Mouse (Mus musculus): Measurements from ENCODE around the gene Prf1. TPM values are rescaled to one million over a fixed set of nuclear protein-coding genes. Genes with fewer than 3 reads are reported as not detected.

Gene Prf1
- total RNA-seq, 2 experiments from 2014 or later, result 0.12 to 0.18 TPM

DNA sequence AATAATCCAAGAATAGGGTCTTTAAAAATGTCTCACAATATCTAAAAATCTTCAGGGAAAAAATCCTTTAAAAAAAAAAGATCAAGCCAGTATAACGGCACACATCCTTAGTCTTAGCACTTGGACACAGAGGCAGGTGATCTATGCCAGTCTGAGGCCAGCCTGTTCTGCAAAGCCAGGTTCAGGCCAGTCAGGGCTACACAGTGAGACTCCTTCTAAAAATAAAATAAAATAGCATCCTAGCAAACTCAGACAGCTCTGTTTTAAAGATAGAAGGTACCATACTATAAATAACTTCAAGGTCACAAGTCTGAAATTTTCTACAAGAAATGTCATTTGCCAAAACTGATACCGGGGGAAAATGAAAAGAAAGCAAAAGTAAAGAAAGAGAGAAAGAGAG lies 7.6 kb upstream of the Prf1 start:
- no peak for DNase-seq

DNA sequence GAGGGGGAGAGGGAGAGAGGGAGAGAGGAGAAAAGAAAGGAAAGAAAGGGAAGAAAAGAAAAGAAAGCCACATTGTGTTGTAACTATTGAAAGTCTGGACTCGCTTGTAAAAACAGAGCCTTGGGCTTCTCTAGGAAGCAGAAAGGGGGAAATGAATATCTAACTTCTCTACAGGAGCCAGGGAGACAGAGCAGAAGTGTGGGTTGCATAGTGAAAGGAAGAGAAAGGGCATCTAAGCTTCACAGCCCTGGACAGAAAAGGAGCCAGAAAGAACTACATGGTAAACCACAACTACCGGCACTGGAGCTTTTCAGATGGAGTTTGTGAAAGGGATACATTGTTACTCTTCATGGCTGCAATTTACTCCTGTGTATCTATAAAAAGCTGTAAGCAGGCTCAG lies 7.2 kb upstream of the Prf1 start:
- no peak for DNase-seq

DNA sequence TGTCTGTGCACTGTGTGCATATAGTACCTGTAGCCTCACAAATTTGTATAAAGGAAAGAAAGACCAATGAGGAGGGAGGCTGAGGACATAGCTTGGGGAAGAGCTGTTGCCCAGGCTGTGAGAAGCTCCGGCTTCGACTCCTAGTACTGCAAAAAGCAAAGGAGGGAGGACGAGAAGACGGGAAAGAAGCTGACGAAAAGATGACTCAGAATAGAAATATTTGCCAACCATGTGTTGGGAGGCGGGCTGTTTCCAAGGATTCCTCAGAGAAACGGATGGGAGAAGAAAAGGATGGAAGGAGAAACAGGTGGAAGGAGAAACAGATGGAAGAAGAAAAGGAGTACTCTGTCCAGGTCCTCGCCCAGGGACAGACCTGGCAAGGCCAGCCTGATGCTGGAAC lies 3.4 kb upstream of the Prf1 start:
- no peak for DNase-seq

DNA sequence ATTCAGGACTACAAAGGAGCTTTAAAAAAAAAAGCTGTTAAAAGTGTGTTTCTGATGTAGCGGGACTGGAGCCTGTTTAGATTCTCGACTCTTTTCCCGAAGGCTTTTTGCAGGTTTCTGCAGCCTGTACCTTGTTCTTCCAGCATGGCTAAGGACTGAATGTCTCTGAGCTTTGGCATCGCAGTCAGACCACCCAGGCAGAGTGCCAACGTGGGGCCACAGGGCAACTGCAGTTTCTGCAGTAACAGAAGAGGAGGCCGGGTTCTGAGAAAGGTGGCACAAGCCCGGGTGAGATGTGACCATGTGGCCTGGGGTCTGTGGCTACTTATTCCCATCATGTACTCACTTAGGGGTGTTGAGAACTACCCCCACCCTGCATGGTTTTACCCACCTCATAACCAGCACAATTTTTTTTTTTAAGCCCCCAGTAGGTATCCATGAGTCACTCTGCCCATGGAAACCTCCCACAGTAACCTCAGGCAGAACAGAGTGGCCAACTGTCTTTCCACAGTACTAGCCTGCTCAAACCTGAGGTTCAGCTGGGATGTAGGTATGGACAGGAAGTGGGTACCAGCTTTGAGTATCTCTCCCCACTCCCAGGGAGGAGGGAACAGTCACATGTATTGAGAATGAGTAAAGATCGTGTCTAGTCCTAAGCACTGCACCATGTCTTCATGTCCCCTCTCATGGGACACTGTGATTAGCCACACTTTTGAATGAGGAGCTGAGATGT lies 754 bp upstream of the Prf1 start:
- DNase-seq, result no peak

DNA sequence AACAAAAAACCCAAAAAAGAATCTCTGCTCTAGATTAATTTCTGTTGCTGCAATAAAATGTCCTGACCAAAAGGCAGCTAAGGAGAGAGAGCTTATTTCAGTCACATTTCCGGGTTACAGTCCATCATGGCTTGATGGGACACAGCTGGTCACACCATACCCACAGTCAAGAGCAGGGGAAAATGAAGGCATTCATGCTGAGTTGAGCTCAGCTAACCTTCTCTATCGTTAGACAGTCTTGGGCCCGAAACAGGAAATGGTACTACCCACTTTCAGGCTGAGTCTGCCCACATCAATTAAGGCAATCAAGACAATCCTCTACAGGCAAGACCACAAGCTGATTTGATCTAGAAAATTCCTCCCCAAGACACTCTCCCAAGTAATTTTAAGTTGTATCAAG lies 3.4 kb downstream of the Prf1 start:
- no peak for DNase-seq

DNA sequence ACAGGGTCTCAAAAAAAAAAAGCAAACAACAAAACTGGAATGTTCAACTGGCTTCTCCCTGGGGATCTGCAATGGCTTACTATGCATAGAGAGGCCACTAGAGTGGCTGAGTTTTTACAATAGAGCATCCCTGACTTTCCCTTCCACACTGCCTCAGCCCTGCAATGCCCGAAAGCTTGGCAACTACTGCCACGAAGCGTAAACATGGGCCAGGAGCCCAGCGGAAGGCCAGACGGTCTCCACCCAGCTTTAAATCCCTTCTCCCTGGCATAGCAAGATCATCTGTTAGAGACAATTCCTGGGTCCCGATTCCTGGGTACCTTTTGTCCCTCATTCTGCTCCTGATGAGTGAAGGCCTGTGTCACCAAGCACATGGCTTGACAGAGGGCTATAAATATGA lies 6.4 kb downstream of the Prf1 start:
- DNase-seq, result no peak

DNA sequence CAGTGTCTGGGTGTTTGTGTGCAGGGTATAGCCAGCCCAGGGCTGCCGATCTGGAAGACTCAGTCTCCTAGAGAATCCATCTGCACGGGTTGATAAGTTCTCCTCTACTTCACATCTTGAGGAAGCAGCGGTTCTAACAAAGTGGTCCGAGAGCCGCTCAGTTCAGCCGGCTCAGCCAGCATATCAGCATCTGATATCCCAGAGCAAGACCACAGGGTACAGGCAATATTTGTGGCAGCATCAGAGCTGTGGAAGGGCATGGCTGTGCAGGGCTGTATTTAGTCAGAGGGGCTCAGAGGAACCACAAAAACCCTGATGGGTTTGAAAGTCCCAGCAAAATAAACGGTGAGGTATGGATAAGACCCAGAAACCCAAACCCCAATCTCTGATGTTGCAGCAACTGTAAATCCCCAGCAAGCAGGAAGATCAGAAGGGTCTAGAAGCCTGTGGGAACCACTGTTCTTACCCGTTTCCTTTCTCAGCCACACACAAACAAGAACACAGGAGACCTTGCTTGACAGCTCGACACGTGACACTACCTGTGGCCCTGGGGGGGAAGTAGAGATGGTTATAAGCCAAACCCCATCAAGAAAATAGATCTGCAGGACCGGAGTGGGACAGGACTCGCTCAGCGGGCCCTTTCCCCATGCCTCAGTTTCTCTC lies 8.4 kb downstream of the Prf1 start:
- no peak for DNase-seq

DNA sequence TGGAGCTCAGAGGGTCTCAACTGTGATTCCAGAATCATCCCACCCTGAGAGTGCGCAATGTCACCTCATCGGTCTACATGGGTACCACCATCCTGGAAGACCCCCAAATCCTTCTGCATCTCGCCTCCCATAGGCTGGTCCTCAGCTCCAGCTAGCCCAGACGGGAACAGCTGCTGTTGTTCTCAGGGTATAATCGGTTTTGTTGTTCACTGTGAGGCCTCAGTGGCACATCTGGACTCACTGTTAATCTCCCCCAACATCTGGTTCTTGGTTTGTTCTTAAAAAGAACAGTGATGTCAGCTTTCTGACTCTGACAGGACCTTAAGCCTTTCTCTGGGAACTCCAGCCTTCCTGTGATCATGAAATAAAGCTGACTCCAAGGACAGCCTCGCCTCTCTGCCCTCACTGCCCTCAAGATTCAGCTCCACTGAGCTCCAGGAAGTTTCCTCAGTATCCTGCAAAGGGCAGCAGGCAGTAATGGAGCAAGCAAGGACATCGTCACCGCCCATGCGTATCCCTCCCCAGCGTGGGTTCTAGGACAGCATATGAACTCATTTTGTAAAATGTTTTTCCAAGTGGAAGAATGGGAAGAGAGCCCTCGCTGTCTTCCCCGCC lies 11.2 kb downstream of the Prf1 start:
- DNase-seq, result no peak

DNA sequence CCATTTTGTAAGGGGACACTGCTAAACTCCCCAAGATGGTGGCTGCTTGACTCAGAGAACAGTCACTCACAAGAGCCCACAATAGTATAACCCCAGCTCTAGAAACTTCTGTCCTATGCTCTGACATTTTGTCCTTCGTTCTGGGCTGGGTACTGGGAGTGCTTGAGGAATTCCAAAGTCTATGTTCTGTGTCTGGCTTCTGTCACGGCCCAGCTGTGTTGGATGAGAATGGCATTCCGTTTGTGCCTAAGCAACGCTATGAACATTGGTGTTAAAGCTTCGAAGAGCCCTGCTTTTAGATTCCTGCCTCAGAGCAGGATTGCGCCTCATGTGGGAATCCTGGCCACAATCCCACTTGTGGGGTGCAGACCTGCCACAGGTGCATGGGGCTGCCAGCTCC lies 14.5 kb downstream of the Prf1 start:
- DNase-seq, result no peak

DNA sequence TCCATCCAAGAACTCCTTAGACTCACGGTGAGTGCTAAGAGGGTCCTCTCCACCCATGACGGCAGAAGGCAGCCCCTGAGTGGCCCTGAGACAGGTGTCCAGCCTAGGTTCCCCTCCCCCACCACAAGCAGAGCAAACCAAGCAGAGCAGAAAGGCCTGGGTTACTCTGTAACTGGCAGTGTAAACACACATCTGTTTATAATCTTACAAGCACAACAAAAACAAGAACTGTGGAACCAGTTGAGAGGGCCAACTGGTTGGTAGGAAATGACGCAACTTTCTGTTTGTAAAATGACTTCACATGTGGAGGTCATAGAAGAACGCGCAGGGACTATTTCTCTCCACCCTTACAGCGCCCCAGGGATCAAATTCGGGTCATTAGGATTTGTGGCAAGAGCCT lies 15.1 kb downstream of the Prf1 start:
- no peak for DNase-seq

DNA sequence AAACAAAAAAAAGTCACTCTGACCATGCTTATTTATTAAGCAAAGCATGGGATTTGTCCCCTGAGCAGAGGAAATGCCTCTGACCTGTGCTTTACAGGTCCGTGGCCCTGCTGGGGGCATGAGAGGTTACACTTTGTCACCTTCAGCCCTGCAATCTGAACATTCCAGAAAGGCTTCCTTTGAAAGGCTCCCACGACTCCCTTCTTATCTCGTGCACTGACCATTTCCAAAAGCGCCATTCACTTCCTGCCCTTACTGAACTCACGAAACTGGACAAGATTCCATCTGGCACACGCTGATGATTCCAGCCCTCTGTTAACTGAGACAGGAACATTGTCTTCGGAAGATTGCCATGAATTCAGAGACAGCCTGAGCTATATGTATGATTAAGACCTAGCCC lies 16.1 kb downstream of the Prf1 start:
- DNase-seq, result no peak

DNA sequence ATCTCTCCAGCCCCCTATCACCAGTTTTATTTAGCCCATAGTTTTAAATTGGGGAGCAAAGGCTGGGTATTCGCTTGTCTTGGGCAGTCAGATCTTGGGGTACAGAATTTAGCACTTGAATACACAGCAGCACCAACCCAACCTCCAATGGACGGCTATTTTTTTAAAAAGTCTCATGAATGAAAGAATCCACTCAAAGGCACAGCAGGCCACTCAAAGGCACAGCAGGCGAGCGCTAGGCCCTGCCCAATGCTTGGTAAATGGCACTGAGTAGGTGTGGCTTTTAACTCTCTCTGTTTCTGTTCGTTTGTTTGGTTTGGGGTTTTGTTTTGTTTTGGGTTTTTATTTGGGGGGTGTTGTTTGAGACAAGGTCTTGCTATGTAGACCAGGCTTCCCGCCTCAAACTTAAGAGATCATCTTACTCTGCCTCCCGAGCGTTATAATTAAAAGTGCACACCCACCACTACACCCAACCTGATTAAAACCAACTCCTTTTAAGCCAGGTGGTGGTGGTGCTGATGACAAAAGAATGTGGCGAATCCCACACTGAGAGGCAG lies 17.8 kb downstream of the Prf1 start:
- no peak for DNase-seq

DNA sequence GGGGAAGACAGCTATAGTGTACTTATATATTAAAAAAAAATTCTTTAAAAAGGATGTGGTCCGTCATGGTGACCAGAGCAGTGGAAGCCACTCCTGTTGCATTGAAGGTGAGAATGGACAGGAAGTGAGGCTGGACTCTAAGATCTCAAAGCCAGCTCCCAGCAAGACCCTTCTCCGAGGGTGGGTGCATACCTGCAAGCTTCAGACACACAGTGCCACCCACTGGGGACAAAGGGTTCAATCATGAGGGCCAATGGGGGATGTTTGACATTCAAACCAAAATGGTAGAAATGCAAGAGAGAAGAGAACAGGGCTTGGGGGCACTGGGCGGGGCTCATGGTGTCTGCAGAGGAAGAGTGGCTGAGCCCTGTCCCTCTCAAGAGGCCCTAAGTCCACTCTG lies 20.9 kb downstream of the Prf1 start:
- DNase-seq, result no peak

DNA sequence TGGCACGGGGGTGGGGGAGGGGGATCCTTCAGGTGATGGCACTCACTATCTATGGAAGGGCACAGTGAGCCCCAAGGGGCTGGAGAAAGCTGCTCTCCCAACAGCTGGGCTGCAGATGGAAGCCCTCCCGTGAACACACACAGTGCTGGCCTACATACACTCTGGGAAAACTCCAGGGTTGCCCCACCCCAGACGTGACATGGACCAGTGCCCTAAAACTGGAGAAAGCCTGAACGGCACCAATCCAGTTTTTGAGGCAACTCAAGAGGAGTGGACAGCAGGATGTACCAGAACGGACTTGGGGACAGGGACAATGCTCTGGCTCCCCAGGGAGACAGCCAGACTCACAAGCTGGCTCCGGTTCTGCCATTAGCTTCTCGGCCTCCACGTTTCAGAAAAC lies 27.1 kb downstream of the Prf1 start:
- no peak for DNase-seq

DNA sequence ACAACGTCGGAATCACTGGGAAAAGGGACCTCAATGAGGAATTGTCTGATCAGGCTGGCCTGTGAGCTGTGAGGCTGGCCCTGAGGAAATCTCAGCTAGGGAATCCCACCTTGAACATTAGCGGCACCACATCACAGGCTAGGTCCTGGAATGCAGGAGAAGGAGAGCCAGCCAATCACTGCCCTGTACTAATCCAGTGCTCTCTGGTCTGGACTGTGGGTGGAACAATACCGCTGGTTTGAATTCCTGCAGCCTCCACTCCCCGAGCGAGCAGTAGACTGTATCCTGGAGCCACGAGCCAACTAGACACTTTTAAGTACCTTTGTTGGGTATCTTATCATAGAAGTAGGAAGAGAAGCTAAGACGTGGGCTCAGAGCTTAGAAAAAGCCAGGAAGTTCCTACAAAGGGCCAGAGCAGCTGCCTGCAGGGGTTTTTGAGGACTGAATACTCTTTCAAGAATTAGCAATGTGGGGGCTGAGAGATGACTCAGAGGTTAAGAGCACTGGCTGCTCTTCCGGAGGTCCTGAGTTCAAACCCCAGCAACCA lies 28.2 kb downstream of the Prf1 start:
- DNase-seq, result no peak

DNA sequence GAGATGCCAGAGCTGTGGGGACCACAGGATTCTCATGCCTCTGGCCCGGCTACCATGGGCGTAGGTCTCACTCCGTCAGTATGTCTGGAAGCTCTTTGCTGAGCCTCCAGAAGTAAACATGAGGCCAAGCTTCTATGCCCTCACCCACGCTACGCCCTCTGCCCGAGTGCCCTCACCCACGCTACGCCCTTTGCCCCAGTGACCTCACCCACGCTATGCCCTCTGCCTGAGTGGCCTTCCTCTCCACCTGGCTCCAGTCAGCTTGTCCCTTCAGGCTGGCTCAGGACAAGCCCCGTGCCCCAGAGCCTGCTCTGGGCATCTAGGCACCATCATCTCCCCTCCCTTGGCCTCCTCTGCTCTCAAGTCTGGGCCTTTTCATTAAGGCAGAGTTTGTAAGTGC lies 29.9 kb downstream of the Prf1 start:
- DNase-seq, result no peak

DNA sequence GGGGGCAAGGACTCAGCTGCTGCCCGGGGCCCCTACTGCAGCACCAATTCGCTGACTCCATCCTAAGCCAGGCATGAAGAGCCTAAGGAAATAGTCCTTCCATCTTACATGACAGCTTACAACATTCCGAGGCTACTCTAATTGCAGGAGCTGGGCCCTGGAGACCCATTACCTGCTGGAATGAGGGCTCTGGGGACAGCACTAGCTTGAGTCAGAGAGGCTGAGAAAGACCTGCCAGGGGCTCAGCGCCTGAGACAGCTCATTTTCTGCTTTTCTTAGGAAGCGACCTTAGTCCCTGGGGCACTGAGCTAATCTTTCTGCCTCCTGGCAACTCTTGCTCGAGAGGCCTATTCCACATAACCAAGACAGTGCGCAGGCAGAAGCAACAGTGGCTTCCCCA lies 31.3 kb downstream of the Prf1 start:
- no peak for DNase-seq

DNA sequence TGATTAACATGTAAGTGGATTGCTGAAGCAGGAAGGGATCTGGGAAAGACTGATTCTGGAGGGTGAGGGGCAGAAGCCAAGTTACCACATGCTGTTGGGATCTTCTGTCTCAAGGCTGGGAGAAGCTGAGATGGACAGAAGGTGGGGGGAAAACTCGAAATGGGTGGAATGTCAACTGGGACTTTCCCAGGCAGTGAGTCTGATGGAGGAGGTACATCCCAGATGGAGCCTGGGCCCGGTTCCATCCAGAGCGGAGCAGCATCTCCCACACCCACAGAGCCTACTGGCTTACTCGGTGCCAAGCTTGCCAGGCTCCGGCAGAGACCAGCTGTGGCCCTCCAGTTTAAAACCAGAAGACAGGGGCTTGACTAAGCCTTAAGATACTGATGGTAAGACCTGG lies 33.4 kb downstream of the Prf1 start:
- no peak for DNase-seq

DNA sequence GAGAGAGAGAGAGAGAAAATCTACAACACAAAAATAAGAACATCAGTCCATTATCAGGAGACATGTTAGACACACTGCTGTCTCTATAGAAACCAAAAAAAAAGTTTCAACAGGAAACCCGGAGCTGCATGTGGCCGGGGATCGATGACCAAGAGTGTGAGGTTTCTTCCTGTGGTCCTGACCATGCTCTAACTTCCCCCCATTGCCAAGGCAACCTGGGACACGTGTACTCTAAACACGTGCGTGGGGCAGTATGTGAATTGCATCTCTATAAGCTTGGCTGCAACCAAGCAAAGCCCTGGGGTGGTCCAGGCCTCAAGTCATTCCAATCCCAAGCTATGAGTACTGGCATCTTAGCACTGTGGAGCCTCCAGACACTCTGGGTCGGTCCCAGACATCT lies 36.9 kb downstream of the Prf1 start:
- no peak for DNase-seq

DNA sequence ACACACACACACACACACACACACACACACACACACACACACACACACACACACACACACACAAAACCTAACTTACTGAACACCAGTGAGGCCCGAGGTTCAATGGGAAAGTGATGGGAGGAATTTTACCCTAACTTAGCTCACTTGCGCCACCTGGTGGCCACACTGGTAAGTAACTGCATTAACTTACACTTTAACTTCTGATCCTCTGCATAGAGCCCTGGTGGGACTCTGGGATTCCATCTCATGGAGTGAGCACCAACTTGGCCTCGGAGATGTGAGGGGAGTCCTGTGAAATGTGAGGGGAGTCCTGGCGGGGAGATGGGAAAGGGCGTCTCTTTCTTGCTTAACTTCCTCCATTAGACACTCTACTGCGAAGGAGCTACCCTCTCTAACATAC lies 38.5 kb downstream of the Prf1 start:
- DNase-seq, result peak; percentile 90

DNA sequence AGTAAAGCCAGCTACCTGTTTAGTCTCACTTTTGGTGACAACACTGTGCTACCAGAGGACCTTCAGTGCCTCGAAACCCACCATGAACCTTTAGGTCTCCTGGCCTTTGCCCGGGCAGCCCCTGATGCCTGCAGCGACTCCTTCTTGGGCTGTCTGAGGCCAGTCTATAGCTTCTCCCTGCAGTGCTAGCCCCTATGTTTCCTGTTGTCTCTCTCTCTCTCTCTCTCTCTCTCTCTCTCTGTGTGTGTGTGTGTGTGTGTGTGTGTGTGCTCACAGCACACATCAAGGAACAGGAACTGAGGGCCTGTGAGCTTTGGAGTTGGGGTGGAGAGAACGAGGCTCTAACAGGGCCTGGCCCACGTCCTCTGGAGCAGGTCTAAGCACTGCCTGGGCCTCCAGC lies 39.0 kb downstream of the Prf1 start:
- no peak for DNase-seq

DNA sequence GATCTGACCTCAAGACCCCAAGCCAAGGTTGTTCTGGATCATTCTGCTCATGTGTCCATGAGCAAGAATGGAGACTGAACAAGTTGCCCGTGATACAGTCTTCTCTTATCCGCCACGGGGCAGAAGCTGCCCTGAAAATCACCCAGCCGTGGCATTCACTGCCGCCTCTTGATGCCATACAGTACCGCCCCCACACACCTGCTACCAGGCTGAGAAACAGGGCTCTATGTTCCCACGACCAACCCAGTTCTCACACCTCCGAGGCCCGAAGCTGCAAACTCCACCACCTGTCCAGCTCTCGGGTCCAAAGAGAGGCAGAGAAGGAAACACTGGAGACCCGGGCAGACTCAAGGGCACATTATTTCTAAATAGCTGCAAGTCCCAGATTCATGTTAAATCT lies 40.0 kb downstream of the Prf1 start:
- no peak for DNase-seq

DNA sequence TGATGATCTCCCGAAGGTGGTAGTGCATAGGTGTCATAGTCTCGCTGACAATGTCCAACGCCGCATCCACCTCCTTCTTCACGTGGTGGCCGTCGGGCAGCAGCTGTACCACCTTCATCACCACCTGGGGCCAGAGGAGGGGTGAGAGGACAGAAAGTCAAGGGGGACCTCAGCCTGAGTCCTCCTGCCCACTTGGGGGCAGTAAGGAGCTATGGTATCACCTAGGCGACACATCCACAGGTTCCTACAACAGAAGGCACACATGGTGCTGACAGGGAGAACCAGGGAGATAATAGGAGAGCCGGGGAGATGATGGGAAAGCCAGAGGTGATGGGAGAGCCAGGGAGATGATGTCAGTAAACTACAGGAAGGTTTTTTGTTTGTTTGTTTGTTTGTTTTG lies 41.6 kb downstream of the Prf1 start:
- no peak for DNase-seq

Data from adrenal gland, postnatal 10 days (tissue).